Mouse (Mus musculus) bone marrow macrophage, adult 2 months (primary cell): ENCODE results near the gene Fut2. TPM values are rescaled to one million over a fixed set of nuclear protein-coding genes. Genes with fewer than 3 reads are reported as not detected.

Experiments used
- H3K27ac ChIP-seq: 2 replicates; pipeline ENCODE4 v1.5.1; 2012; ENCODE audit warnings: low read depth, low read length; ENCODE audit not compliant: insufficient read depth
- H3K4me1 ChIP-seq: 2 replicates; pipeline ENCODE4 v1.6.1; 2012; ENCODE audit warnings: low read length; ENCODE audit not compliant: control insufficient read depth, insufficient read depth
- H3K4me3 ChIP-seq: 2 replicates; pipeline ENCODE4 v1.5.1; 2012; ENCODE audit warnings: mild to moderate bottlenecking, low read length, moderate library complexity; ENCODE audit not compliant: insufficient read depth
- CTCF ChIP-seq: IDR thresholded peaks from 2 replicates; pipeline ENCODE4 v1.5.1; 2012; ENCODE audit warnings: low read depth, mild to moderate bottlenecking, low read length, moderate library complexity
- POLR2A ChIP-seq: IDR thresholded peaks from 2 replicates; pipeline ENCODE4 v1.6.1; 2012; ENCODE audit warnings: mild to moderate bottlenecking, low read depth, low read length, borderline replicate concordance
- polyA plus RNA-seq: library from polyadenylated mRNA; stranded (reverse); fragments of >200 nt; gene quantifications from 2 replicates; pipeline ENCODE4 v1.2.4, GENCODE M21; 2012; ENCODE audit not compliant: missing spikeins, insufficient read depth, insufficient read length

The Fut2 gene
- polyA plus RNA-seq, 1 experiment, result not detected

DNA sequence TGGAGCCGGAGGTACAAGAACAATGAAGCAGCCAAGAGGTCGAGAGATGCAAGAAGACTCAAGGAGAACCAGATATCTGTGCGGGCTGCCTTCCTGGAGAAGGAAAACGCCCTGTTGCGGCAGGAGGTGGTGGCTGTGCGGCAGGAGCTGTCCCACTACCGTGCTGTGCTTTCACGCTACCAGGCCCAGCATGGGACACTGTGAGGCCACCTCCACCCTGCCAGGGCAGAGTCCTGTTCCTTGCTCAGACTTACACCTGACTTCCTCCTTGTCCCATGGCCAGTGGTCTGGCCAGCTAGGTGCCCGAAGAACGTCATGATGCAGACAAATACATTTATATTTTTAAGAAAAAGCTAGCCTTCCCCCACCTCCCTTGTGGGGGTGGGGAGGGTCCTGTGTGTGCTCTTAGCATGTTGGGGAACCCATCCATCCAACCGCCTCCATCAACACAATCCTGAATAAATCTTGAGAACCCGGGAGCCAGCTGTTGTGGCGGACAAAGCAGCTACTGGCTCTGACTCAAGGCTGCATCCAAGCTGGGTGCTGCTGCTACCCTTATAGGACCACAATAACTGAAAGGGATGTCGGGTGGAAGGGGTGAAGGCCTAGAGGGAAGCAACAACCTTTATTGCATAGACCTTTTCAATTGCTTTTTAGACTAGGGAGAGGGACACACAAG lies 43.6 kb upstream of the Fut2 start:
- H3K4me3 ChIP-seq, result no peak overlapping the region
- H3K27ac ChIP-seq, result no peak overlapping the region
- TF ChIP-seq POLR2A, result no peak
- H3K4me1 ChIP-seq, result peaks cover 21% of the 10 kb centered on the region

DNA sequence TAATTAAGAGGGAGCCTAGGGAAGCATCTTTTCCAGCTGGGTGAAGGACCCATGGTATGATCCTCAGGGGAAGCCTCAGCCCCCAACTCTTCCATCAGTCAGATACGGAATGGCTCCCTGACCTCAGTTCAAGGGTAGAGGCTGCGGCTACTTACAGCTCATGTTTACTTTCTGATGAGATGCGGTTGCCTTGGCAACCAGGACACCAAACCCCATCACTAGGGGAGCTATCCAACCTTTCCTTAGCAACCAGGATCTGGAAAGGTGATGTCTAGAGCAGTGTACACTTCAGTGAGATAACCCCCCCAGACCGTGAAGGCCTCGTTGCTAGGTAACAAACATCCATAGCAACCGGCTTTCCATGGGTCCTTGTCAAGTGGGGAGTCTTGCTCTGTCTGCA lies 42.8 kb upstream of the Fut2 start:
- Histone ChIP-seq H3K4me3 (0 out of 2 replicates have a peak overlapping the region, but pooled peaks have one; percentile 50), H3K4me1 (peaks cover 19% of the 10 kb centered on the region), H3K27ac (peak overlapping the region; percentile 95; the same call in 1 of the 2 replicates)
- TF ChIP-seq CTCF (no peak), POLR2A (no peak)

DNA sequence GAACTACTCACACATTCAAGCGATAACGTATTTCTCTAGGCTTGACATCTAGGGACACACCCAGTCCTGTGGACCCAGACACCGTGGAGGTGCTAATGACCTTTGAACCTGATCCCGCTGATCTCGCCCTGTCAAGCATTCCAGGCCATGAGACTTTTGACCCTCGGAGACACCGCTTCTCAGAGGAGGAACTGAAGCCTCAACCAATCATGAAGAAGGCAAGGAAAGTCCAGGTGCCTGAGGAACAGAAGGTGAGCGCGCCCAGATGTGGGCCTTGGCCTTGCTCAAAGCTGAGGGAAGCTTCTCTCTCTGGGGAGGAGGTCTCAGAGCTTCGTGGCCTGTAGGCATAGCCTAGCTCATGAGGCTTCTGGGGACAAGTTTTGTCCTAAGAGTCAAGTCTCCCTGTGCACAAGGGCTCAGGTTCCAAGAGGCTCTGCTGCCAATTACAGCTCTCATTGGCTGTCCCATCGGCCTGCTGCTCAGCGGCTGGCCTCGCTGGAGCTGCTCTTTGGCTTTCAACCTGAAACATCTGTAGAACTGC lies 42.1 kb upstream of the Fut2 start:
- Histone ChIP-seq H3K4me3 (peak overlapping the region; percentile 50), H3K27ac (peak overlapping the region; percentile 95), H3K4me1 (peaks cover 21% of the 10 kb centered on the region)
- TF ChIP-seq CTCF, result no peak
- no peak for TF ChIP-seq POLR2A

DNA sequence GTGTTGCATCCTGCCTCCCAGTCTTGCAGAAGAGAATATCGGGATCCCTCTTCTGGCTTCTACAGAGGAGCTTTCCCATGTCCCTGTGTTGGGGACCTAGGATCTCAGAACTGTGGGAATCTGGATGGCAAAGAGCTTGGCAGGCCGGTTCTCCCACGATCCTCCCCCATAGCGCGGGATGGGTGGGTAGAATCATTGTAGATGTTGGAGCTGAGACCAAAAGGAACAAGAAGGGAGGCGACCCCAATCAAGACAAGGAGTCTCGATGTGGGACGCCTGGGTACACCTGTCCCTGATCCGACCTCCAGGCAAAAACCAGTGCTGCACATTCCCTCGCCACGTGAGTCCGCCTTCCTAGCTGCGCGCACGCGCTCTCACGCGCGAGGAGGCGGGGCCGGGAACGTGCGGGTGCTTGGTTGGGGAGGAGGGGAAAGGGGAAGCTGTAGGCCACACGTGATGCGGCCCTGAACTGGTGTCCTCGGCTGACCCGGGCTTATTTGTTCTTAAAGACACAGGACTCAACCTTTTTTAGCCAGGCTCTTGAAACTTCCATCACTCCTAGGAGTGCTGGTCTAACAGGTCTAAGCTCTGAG lies 41.3 kb upstream of the Fut2 start:
- H3K27ac ChIP-seq, result peak overlapping the region; percentile 95
- H3K4me3 ChIP-seq, result peak overlapping the region; percentile 83
- H3K4me1 ChIP-seq, result peaks cover 21% of the 10 kb centered on the region
- TF ChIP-seq POLR2A, result 0 out of 2 replicates have a peak, but pooled peaks have one; percentile 44
- TF ChIP-seq CTCF, result no peak

- TF ChIP-seq POLR2A (peak; percentile 85; the same call in 1 of the 2 replicates), CTCF (no peak)
- Histone ChIP-seq H3K27ac (peak overlapping the region; percentile 95), H3K4me1 (peaks cover 21% of the 10 kb centered on the region), H3K4me3 (peak overlapping the region; percentile 83)
Measured at GRCm38 (mm10) chr7:45706721-45707241, 40.6 kb upstream of the Fut2 start.

- Histone ChIP-seq H3K27ac (peak overlapping the region; percentile 87), H3K4me1 (peaks cover 21% of the 10 kb centered on the region), H3K4me3 (peak overlapping the region; percentile 83)
- TF ChIP-seq POLR2A, result no peak
- TF ChIP-seq CTCF, result no peak
Measured at GRCm38 (mm10) chr7:45705873-45706281, 39.7 kb upstream of the Fut2 start.

DNA sequence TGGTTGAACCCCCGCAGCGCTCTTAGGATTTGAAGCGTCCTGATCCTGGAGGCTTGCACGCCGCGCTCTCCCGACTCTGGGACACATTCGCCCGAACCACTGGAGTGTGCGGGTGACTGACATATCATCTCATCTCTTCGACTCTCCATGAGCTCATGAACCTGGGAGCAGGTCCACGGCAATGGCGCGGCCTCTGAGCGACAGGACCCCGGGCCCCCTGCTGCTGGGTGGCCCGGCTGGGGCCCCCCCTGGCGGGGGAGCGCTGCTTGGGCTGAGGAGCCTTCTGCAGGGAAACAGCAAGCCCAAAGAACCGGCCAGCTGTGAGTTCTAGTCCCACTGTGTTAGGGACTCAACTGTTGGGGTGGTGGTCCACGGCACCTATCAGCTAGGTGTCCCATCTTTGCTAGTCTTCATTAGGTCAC lies 39.3 kb upstream of the Fut2 start:
- TF ChIP-seq POLR2A (no peak), CTCF (0 out of 2 replicates have a peak, but pooled peaks have one; percentile 17)
- Histone ChIP-seq H3K4me3 (peak overlapping the region; percentile 83), H3K4me1 (peaks cover 21% of the 10 kb centered on the region), H3K27ac (peak overlapping the region; percentile 87)

GRCm38 (mm10) chr7:45704730-45705442 lies 38.7 kb upstream of the Fut2 start, which contains the start of gene Dbp:
Gene Dbp (plus strand): TSS chr7:45705088.
- H3K27ac ChIP-seq, result peak within 1 kb of the TSS; percentile 87
- no peak for TF ChIP-seq CTCF
- no peak for TF ChIP-seq POLR2A
- peaks cover 21% of the 10 kb centered on the region for H3K4me1 ChIP-seq
- H3K4me3 ChIP-seq, result peak within 1 kb of the TSS; percentile 83

- Histone ChIP-seq H3K4me1 (peaks cover 20% of the 10 kb centered on the region), H3K4me3 (peak overlapping the region; percentile 58), H3K27ac (peak overlapping the region; percentile 73)
- TF ChIP-seq POLR2A (no peak), CTCF (no peak)
Measured at GRCm38 (mm10) chr7:45704046-45704559, 37.9 kb upstream of the Fut2 start.
